Mouse (Mus musculus) embryonic fibroblast, embryonic 13.5 days (primary cell): Measurements from ENCODE around the gene Cnga4. TPM values are rescaled to one million over a fixed set of nuclear protein-coding genes. Genes with fewer than 3 reads are reported as not detected.
"Not testable (repeated sequence)": the region's sequence is repeated elsewhere in the genome, so short reads cannot be mapped to it uniquely, and the experiment has no call there.

Experiments used
- H3K27ac ChIP-seq: 2 replicates; pipeline ENCODE4 v1.5.1; 2012; ENCODE audit warnings: low read length, control low read depth, inconsistent platforms; ENCODE audit not compliant: insufficient read depth
- H3K4me1 ChIP-seq: 2 replicates; pipeline ENCODE4 v1.6.1; 2011; ENCODE audit warnings: low read length; ENCODE audit not compliant: control insufficient read depth, insufficient read depth
- H3K4me3 ChIP-seq: 2 replicates; pipeline ENCODE4 v1.5.1; 2011; ENCODE audit warnings: mild to moderate bottlenecking, control low read depth, low read length; ENCODE audit not compliant: insufficient read depth
- CTCF ChIP-seq: IDR thresholded peaks from 2 replicates; pipeline ENCODE4 v1.5.1; 2011; ENCODE audit warnings: mild to moderate bottlenecking, control low read depth, low read length, moderate library complexity, borderline replicate concordance; ENCODE audit not compliant: insufficient read depth
- POLR2A ChIP-seq: IDR thresholded peaks from 2 replicates; pipeline ENCODE4 v1.6.1; 2011; ENCODE audit warnings: low read depth, mild to moderate bottlenecking, control low read depth, low read length, moderate library complexity
- polyA plus RNA-seq: library from polyadenylated mRNA; stranded (reverse); fragments of >200 nt; gene quantifications from 2 replicates; pipeline ENCODE4 v1.2.4, GENCODE M21; 2011; ENCODE audit warnings: low read depth; ENCODE audit not compliant: missing spikeins, insufficient read length

Cnga4 gene
- polyA plus RNA-seq, 1 experiment, result not detected

DNA sequence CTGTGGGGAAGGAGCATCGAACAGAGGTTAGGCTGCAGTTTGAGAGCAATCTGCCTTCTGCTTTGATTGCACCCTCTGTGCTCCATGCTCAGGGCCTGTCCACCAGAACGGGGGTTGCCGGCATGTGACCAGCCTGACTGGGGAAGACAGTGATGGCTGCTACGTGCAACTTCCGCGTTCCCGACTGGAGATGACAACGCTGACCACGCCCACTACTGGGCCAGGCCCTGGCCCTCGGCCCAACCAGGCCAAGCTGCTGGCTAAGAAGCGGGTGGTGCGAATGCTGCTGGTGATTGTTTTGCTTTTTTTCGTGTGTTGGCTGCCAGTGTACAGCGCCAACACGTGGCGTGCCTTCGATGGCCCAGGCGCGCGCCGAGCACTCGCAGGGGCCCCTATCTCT is 30.4 kb downstream of the Cnga4 start:
- H3K4me1 ChIP-seq, result no peaks in the 10 kb centered on the region
- TF ChIP-seq CTCF (no peak), POLR2A (no peak)
- no peak overlapping the region for H3K27ac ChIP-seq
- H3K4me3 ChIP-seq, result no peak overlapping the region

DNA sequence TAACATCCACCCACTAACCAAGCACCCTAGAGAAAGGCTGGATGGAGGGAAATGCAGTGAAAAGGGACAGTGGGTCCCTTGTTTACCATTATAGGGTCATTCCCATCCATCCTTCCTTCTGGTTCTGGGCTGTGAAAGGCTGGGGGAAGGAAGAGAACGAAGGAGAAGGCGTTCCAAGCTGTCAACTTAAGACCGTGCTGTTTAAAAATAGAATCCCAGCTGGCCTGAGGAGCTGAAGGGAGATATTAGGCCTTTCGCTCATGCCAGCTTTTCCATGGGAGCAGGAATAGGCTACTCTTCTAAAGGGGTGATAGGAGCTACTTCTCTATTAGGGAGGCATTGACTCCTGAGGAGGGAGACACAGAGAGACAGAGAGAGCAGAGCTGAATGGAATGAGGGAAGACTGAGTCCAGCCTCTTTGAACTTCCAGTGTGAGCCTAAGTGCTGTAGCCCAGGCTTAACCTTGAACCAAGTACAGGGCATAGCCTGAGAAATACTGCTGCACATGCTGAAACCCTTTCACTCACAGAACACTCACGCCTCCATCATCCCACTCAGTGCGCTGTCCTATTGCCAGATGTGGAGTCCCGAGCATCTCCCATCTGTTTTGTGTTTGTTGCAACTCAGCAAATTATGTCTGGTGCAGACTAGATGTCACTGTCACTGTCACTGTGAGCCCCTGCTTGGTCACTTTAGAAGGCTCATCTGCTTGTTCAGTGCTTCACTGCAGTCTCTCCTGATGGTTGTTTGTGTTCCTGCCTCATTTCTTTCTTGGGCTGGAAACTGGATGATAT is 33.8 kb downstream of the Cnga4 start:
- TF ChIP-seq POLR2A, result no peak
- no peak for TF ChIP-seq CTCF
- H3K4me3 ChIP-seq, result no peak overlapping the region
- H3K4me1 ChIP-seq, result no peaks in the 10 kb centered on the region
- H3K27ac ChIP-seq, result no peak overlapping the region

GRCm38 (mm10) chr7:105441426-105441825 is 37.1 kb downstream of the Cnga4 start:
- no peak overlapping the region for H3K27ac ChIP-seq

DNA sequence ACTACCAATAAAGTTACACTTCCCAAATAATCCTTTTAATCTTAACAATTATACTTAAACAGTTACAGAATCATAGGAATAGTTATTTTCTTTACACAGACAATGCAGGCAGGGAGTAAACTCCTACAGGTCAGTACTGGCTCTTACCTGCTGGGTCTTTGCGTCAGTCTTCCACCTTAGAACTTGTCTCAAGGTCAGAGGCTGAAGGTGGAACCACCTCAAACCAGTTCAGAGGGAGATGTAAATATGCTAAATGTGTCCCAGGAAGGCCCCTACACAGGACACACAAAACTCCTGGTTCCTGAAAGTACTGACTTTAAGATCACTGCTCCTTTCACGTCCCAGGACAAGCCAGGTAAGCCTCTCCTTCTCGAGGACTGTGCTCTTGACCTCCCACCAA is 40.7 kb downstream of the Cnga4 start:
- TF ChIP-seq CTCF (no peak), POLR2A (no peak)
- H3K27ac ChIP-seq, result no peak overlapping the region
- no peak overlapping the region for H3K4me3 ChIP-seq
- H3K4me1 ChIP-seq, result no peaks in the 10 kb centered on the region

More at GRCm38 (mm10) chr7:105441426-105441825, 37.1 kb downstream of the Cnga4 start:
- TF ChIP-seq CTCF (no peak), POLR2A (no peak)
- no peak overlapping the region for H3K4me3 ChIP-seq
- H3K4me1 ChIP-seq, result no peaks in the 10 kb centered on the region

- not testable (repeated sequence) for H3K27ac ChIP-seq, H3K4me1 ChIP-seq, H3K4me3 ChIP-seq
These were observed 49.0 kb downstream of the Cnga4 start for GRCm38 (mm10) chr7:105453345-105453744.

Other genes starting within 250 kb of the Cnga4 start
- gene Olfr684, start 240.9 kb upstream of the Cnga4 start, polyA plus RNA-seq, result not detected in 2 replicates
- not detected in 2 replicates for gene Olfr685, start 218.6 kb upstream of the Cnga4 start, polyA plus RNA-seq
- not detected in 2 replicates for gene Olfr686, start 197.1 kb upstream of the Cnga4 start, polyA plus RNA-seq
- not detected in 2 replicates for gene Olfr688, start 116.5 kb upstream of the Cnga4 start, polyA plus RNA-seq
- not detected in 2 replicates for gene Olfr689, start 93.4 kb upstream of the Cnga4 start, polyA plus RNA-seq
- not detected in 2 replicates for gene Olfr690, start 70.5 kb upstream of the Cnga4 start, polyA plus RNA-seq
- gene Olfr691, start 62.3 kb upstream of the Cnga4 start, polyA plus RNA-seq, result not detected in 2 replicates
- not detected in 2 replicates for gene Olfr692, start 36.3 kb upstream of the Cnga4 start, polyA plus RNA-seq
- gene Gm5901, start 29.5 kb upstream of the Cnga4 start, polyA plus RNA-seq, result not detected in 2 replicates
- 25.4 and 30.0 TPM in 2 replicates for gene Fam160a2, start 4.5 kb upstream of the Cnga4 start, polyA plus RNA-seq
- gene Cckbr, start 21.2 kb downstream of the Cnga4 start, polyA plus RNA-seq, result not detected in 2 replicates
- gene Cavin3, start 77.7 kb downstream of the Cnga4 start, polyA plus RNA-seq, result 89.7 and 95.1 TPM in 2 replicates
- gene Smpd1, start 149.8 kb downstream of the Cnga4 start, polyA plus RNA-seq, result 52.8 and 53.5 TPM in 2 replicates
- gene Apbb1, start 177.1 kb downstream of the Cnga4 start, polyA plus RNA-seq, result 10.9 and 11.2 TPM in 2 replicates
- 1.3 TPM in 1 of 2 replicates, not detected in the other for gene Hpx, start 195.6 kb downstream of the Cnga4 start, polyA plus RNA-seq
- 54.7 and 60.8 TPM in 2 replicates for gene Trim3, start 229.0 kb downstream of the Cnga4 start, polyA plus RNA-seq
- 51.4 and 59.6 TPM in 2 replicates for gene Timm10b, start 235.5 kb downstream of the Cnga4 start, polyA plus RNA-seq
- gene Arfip2, start 235.8 kb downstream of the Cnga4 start, polyA plus RNA-seq, result 43.6 and 48.8 TPM in 2 replicates
- 25.5 and 27.1 TPM in 2 replicates for gene Gm45799, start 236.0 kb downstream of the Cnga4 start, polyA plus RNA-seq
- 1.6 and 3.1 TPM in 2 replicates for gene Dnhd1, start 246.3 kb downstream of the Cnga4 start, polyA plus RNA-seq